Mouse (Mus musculus) kidney, postnatal 0 days (tissue): Measurements from ENCODE around the gene Gss. TPM values are rescaled to one million over a fixed set of nuclear protein-coding genes. Genes with fewer than 3 reads are reported as not detected.

Experiments used
- ATAC-seq: fragments of 200-750 bp; cut with Nextera tagmentation; replicated peaks from 2 replicates; pipeline ENCODE4 v1.8.0; 2017; ENCODE audit warnings: low read depth, moderate number of reproducible peaks, moderate TSS enrichment, moderate library complexity; ENCODE audit not compliant: low FRiP score
- DNase-seq: peaks from one replicate; pipeline ENCODE4 v3.0.0-alpha.2; 2016; ENCODE audit warnings: low spot score
- H3K27ac ChIP-seq: fragments of 300-500 bp; sonication (generic); 2 replicates; pipeline ENCODE4 v1.5.1; 2014; ENCODE audit warnings: mild to moderate bottlenecking
- H3K27me3 ChIP-seq: fragments of 300-500 bp; sonication (generic); 2 replicates; pipeline ENCODE4 v1.6.1; 2014; ENCODE audit warnings: low read length, mixed read lengths; ENCODE audit not compliant: insufficient read depth
- H3K36me3 ChIP-seq: fragments of 300-500 bp; sonication (generic); 2 replicates; pipeline ENCODE4 v1.6.1; 2014; ENCODE audit warnings: low read length, mixed read lengths; ENCODE audit not compliant: insufficient read depth
- H3K4me1 ChIP-seq: fragments of 300-500 bp; sonication (generic); replicated peaks from 2 replicates; pipeline ENCODE4 v1.6.1; 2014; ENCODE audit warnings: antibody characterized with exemption, low read length, mixed read lengths; ENCODE audit not compliant: insufficient read depth
- H3K4me2 ChIP-seq: fragments of 300-500 bp; sonication (generic); 2 replicates; pipeline ENCODE4 v1.6.1; 2014; ENCODE audit warnings: mild to moderate bottlenecking, low read length, moderate library complexity, mixed read lengths
- H3K4me3 ChIP-seq: fragments of 300-500 bp; sonication (generic); replicated peaks from 2 replicates; pipeline ENCODE4 v1.5.1; 2014; ENCODE audit warnings: low read depth, low read length
- H3K9ac ChIP-seq: fragments of 300-500 bp; sonication (generic); 2 replicates; pipeline ENCODE4 v1.6.1; 2014; ENCODE audit warnings: low read depth, low read length
- H3K9me3 ChIP-seq: fragments of 300-500 bp; sonication (generic); replicated peaks from 2 replicates; pipeline ENCODE4 v1.6.1; 2016; ENCODE audit warnings: low read length, inconsistent platforms, mixed read lengths
- CTCF ChIP-seq: IDR thresholded peaks from 2 replicates; pipeline ENCODE4 v1.5.1; 2016; ENCODE audit warnings: antibody characterized with exemption, low read depth, mild to moderate bottlenecking, moderate library complexity
- WGBS: fragments of 180-500 bp; shearing (Covaris S2); extraction: QIAGEN DNeasy Blood & Tissue Kit; methylation state at CpG from one replicate; pipeline ENCODE4 v1.1.7; 2014; 5-methylcytosine and 5-hydroxymethylcytosine counted together
- polyA plus RNA-seq: library from polyadenylated mRNA; unstranded; fragments of >200 nt; fragmentation: Nextera tagmentation; extraction: Ambion mirVana; gene quantifications from 2 replicates; pipeline ENCODE4 v1.2.1, GENCODE M21; 2015

The Gss gene
- polyA plus RNA-seq, 1 experiment from 2014 or later = 114 TPM

- peaks cover 8% of the 10 kb centered on the region for H3K4me1 ChIP-seq
- peaks cover 5% of the 10 kb centered on the region; the same call in 1 of the 2 replicates for H3K27me3 ChIP-seq
- peak overlapping the region; percentile 47; the same call in 1 of the 2 replicates for H3K9ac ChIP-seq
- no peak for ATAC-seq
- H3K4me3 ChIP-seq = peak overlapping the region; percentile 16; the same call in 1 of the 2 replicates
- H3K9me3 ChIP-seq = no peaks in the 10 kb centered on the region
- no peak for TF ChIP-seq CTCF
- H3K27ac ChIP-seq = no peak overlapping the region
- peak overlapping the region; percentile 59 for H3K4me2 ChIP-seq
- peak; percentile 60 for DNase-seq
- WGBS = 2% methylated on average over 35 of the region's 35 CpGs
- peaks cover 9% of the 10 kb centered on the region for H3K36me3 ChIP-seq
These were observed 36.6 kb upstream of the Gss start for GRCm38 (mm10) chr2:155629231-155629661.

- DNase-seq = no peak
- 88% methylated on average over 13 of the region's 13 CpGs for WGBS
- TF ChIP-seq CTCF = no peak
- Histone ChIP-seq H3K27me3 (peaks cover 5% of the 10 kb centered on the region; the same call in 1 of the 2 replicates), H3K36me3 (peaks cover 2% of the 10 kb centered on the region; the same call in 1 of the 2 replicates), H3K4me1 (peaks cover 8% of the 10 kb centered on the region), H3K4me3 (no peak overlapping the region), H3K9ac (no peak overlapping the region), H3K27ac (no peak overlapping the region), H3K4me2 (no peak overlapping the region), H3K9me3 (no peaks in the 10 kb centered on the region)
- ATAC-seq = no peak
These were observed 35.9 kb upstream of the Gss start for GRCm38 (mm10) chr2:155628519-155628918.

- ATAC-seq (no peak), DNase-seq (no peak)
- H3K27me3 ChIP-seq = peaks cover 5% of the 10 kb centered on the region; the same call in 1 of the 2 replicates
- peaks cover 8% of the 10 kb centered on the region for H3K4me1 ChIP-seq
- no peak overlapping the region for H3K27ac ChIP-seq
- no peak overlapping the region for H3K9ac ChIP-seq
- 94% methylated on average over 9 of the region's 9 CpGs for WGBS
- no peaks in the 10 kb centered on the region for H3K9me3 ChIP-seq
- TF ChIP-seq CTCF = no peak
- peaks cover 2% of the 10 kb centered on the region; the same call in 1 of the 2 replicates for H3K36me3 ChIP-seq
- H3K4me3 ChIP-seq = no peak overlapping the region
- H3K4me2 ChIP-seq = no peak overlapping the region
These were observed 35.5 kb upstream of the Gss start for GRCm38 (mm10) chr2:155628112-155628511.

GRCm38 (mm10) chr2:155627030-155627738 is 34.6 kb upstream of the Gss start:
- Histone ChIP-seq H3K27ac (no peak overlapping the region), H3K4me1 (peaks cover 8% of the 10 kb centered on the region), H3K36me3 (no peaks in the 10 kb centered on the region), H3K9me3 (no peaks in the 10 kb centered on the region), H3K4me2 (no peak overlapping the region), H3K27me3 (peaks cover 5% of the 10 kb centered on the region; the same call in 1 of the 2 replicates), H3K4me3 (no peak overlapping the region), H3K9ac (no peak overlapping the region)
- peak; percentile 89 for TF ChIP-seq CTCF
- 59% methylated on average over 21 of the region's 21 CpGs for WGBS
- ATAC-seq (no peak), DNase-seq (peak; percentile 75)

GRCm38 (mm10) chr2:155626277-155626676 is 33.7 kb upstream of the Gss start:
- Histone ChIP-seq H3K9ac (no peak overlapping the region), H3K4me1 (peaks cover 8% of the 10 kb centered on the region), H3K27ac (no peak overlapping the region), H3K27me3 (peaks cover 5% of the 10 kb centered on the region; the same call in 1 of the 2 replicates), H3K4me2 (no peak overlapping the region), H3K9me3 (no peaks in the 10 kb centered on the region), H3K4me3 (no peak overlapping the region), H3K36me3 (no peaks in the 10 kb centered on the region)
- DNase-seq (no peak), ATAC-seq (no peak)
- TF ChIP-seq CTCF = no peak
- 39% methylated on average over 15 of the region's 15 CpGs for WGBS

GRCm38 (mm10) chr2:155624730-155625129 is 32.1 kb upstream of the Gss start:
- Histone ChIP-seq H3K9ac (no peak overlapping the region), H3K4me3 (no peak overlapping the region), H3K4me2 (no peak overlapping the region), H3K27me3 (no peaks in the 10 kb centered on the region), H3K9me3 (no peaks in the 10 kb centered on the region), H3K36me3 (no peaks in the 10 kb centered on the region), H3K4me1 (peaks cover 8% of the 10 kb centered on the region), H3K27ac (no peak overlapping the region)
- DNase-seq (peak; percentile 81), ATAC-seq (no peak)
- peak; percentile 73 for TF ChIP-seq CTCF
- 43% methylated on average over 10 of the region's 10 CpGs for WGBS
